Mouse (Mus musculus) layer of hippocampus, postnatal 14 days (tissue): ENCODE data around the gene Prr13. TPM values are rescaled to one million over a fixed set of nuclear protein-coding genes. Genes with fewer than 3 reads are reported as not detected.

ENCODE experiments used
- DNase-seq, 2 experiments: peaks; one replicate each; pipeline ENCODE4 v3.0.0; 2021 to 2022; ENCODE audit warnings: low spot score in 2 of 2, mixed read lengths in 1 of 2
- long read RNA-seq, 2 experiments: library from polyadenylated mRNA; stranded (forward); transcript quantifications; one replicate each; pipeline ENCODE4 v2.0.0; 2021
- total RNA-seq, 2 experiments: library from RNA; stranded (reverse); gene quantifications; 2 replicates each; pipeline ENCODE4 v1.2.3; 2021

Gene Prr13
- 10 to 100 TPM; 23.1 to 25.0 TPM for total RNA-seq
- long read RNA-seq, experiment 1, transcript Prr13-204 (4 exons, 1,055 nt), result major isoform, 12 of 21 reads
- long read RNA-seq, experiment 1, partial matches to known transcripts, result 2 of 21 reads
- long read RNA-seq, experiment 1, other reads (novel, unspliced or antisense), result 1 of 21 reads
- long read RNA-seq, experiment 2, transcript Prr13-201 (5 exons, 1,224 nt), result minor isoform, 19 of 65 reads
- long read RNA-seq, experiment 2, transcript Prr13-204 (4 exons, 1,055 nt), result major isoform, 38 of 65 reads
- long read RNA-seq, experiment 2, partial matches to known transcripts, result 1 of 65 reads
- long read RNA-seq, experiment 2, other reads (novel, unspliced or antisense), result 1 of 65 reads

DNA sequence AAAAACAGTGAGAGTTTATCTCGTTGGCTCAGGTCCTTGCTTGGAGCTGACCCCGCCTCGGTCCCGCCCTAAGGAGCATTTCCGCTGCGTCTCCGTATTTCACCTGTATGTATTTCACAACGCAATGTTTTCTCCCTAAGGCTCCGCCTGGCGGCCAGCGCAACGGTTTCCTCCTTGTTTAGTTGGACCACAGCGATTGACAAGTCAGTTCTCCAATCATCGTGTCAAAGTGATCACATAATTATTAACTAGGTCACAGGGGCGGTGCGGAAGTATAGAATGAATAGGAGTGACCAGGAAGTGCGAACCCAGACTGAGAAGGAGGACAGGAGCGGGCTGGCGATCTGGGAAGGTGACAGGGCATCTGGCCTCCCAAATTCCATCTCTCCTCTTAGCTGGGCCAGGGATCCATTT lies at the start of gene Prr13:
Gene Prr13 (plus strand): TSS at position 125 of the 414 bp plus-strand sequence.
- DNase-seq, result peak; percentile 73 to 88

DNA sequence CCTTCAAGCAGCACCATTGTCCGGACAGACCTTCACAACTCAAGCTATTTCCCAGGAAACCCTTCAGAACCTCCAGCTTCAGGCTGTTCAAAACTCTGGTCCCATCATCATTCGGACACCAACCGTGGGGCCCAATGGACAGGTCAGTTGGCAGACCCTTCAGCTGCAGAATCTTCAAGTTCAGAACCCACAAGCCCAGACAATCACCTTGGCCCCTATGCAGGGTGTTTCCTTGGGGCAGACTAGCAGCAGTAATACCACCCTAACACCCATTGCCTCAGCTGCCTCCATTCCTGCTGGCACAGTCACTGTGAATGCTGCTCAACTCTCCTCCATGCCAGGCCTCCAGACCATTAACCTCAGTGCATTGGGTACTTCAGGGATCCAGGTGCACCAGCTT lies 49.5 kb upstream of the Prr13 start:
- no peak for DNase-seq

DNA sequence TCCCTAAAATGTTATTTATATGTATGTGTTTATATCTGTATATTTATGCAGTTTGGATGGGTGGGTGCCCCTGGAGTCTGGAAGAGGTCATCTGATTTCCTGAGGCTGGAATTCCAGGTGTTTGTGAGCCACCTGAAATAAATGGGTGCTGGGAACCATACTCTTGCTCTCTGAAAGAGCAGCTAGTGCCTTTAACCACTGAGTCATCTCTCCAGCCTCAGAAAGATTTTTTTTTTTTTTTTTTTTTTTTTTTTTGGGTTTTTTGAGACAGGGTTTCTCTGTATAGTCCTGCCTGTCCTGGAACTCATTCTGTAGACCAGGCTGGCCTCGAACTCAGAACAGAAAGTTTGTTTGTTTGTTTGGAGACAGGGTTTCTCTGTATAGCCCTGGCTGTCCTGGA lies 47.8 kb upstream of the Prr13 start:
- DNase-seq, result no peak

- no peak for DNase-seq
Measured at GRCm38 (mm10) chr15:102413687-102414086, 45.1 kb upstream of the Prr13 start.

- DNase-seq, result no peak
Measured at GRCm38 (mm10) chr15:102417524-102417923, 41.3 kb upstream of the Prr13 start.

DNA sequence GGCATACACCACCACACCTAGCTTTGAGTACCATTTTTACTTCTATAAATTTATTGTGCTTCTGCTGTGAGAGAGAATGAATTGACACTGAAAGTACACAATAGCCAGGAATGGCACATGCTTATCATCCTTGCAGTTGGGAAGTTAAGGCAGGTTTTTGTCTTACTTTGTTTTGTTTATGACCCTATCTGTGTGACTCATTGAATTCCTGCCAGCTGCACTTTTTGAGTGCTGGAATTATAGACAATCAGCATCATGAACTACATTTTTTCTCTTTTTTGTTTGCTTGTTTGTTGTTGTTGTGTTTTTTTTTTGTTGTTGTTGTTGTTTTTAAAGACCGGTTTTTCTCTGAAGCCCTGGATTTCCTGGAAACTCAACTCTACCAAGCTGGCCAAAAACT lies 37.8 kb upstream of the Prr13 start:
- DNase-seq, result no peak

DNA sequence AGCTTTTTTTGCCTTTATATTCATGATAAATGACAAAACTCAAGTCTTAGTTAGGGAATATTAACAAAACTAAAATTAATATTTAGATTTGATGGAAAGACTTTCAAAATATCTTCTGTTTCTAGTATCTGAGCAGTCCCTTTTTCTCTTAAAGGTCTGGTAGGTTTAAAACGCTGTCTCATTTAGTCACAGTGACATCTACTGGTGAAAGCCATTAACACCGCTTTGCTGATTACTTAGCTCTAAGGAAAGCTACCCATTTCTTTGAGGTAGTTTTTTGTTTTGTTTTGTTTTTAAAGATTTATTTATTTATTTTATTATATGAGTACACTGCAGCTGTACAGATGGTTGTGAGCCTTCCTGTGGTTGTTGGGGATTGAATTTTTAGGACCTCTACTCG lies 37.4 kb upstream of the Prr13 start:
- DNase-seq, result peak in 1 of 2 experiments; percentile 62

- no peak for DNase-seq
Measured at GRCm38 (mm10) chr15:102423602-102424240, 35.1 kb upstream of the Prr13 start.

GRCm38 (mm10) chr15:102424657-102425056 lies 34.2 kb upstream of the Prr13 start:
- no peak for DNase-seq

DNA sequence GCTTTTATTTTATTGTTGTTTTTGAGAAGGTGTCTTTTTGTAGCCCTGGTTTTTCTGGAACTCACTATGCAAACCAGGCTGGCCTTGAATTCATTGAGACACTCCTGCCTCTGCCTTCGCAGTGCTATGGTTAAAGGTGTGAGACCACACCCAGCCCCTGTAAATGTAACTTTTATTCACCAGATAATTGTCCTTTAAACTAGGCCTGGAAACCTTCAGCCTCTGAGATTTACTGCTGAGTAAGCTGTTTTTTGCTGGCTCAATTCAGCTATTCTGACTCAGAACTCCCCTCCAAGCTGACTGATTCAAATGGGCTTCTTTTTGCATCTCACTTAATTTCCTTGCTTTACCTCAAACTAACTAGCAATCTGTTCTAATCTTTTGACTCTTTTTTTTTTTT lies 31.9 kb upstream of the Prr13 start:
- no peak for DNase-seq

- no peak for DNase-seq
Measured at GRCm38 (mm10) chr15:102432046-102432445, 26.8 kb upstream of the Prr13 start.

- no peak for DNase-seq
Measured at GRCm38 (mm10) chr15:102433173-102433572, 25.7 kb upstream of the Prr13 start.

DNA sequence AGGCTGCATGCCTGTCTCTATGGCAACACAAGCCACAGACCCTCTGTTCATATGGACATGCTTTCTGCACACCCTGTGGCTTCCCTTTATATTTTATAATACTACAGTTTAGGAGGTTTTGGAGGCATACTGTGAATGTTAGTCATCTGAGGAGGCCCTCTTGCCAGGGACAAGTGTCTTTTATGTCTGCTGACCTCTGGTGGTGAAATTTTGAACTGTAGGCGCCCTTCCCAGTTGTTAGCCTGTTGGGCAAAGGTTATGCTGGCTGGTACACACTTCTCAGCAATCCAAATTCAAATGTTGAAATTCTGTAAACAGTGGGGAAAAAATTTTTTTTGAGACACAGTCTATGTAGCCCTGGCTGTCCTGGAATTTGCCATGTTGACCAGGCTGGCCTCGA lies 16.3 kb upstream of the Prr13 start:
- DNase-seq, result peak; percentile 79 to 85

- DNase-seq, result no peak
Measured at GRCm38 (mm10) chr15:102445146-102445545, 13.7 kb upstream of the Prr13 start, which contains the start of gene Amhr2. Amhr2 (plus strand) TSS chr15:102445367.

DNA sequence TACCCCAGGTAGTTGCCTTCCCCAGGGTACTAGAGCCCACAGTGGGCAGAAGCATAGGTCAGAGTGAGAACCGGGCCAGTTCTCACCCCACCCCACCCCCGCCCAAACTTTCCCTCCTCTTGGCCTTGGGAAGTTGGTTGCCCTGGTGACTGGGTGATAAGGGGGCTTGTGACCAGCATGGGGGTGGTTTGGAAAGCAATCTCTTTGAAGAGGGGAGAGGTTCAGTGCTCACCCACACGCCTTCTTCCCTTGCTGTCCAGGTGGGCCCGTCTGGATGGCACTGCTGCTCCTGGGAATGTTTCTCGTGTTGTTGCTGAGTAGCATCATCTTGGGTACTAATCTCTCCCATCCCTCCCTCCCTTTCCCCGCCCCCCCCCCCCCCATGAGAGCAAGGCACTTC lies 12.4 kb upstream of the Prr13 start:
- no peak for DNase-seq

DNA sequence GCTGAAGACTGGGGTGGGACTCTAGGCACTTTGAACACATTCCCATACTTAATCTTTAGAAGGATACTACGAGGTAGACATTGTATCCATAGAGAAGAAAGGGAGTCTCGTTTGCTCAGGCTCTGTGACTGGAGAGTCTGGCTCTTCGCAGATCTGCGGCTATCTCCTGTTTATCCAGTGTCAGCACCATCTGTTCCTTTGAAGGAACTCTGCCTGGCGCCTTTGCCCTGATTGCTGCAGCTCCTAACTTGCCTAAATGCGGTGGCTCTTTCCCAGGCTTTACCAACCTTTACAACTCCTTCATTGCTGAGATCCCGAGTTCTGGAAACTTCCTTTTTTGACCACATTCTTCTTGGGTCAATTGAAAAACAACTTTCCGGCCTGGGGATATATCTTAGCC lies 9.5 kb upstream of the Prr13 start:
- no peak for DNase-seq

DNA sequence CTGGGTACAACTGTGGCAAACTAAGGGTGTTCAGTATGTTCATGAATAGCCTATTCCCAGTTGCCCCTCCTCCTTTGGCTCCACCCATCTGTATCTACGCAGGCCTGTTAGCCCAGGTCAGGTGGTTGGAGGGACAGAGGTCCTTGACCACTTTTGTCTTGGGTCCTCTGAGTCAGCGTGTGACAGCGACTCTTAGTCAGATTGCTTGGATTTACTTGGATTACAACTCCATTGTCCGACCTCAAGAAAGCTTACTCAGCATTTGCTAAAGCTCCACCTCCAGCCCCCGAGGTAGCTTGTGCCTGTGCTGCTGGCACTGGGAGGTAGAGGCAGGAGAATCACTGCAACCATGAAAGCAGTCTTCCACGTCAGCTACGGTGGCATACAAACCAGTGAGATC lies 7.9 kb upstream of the Prr13 start:
- DNase-seq, result no peak

DNA sequence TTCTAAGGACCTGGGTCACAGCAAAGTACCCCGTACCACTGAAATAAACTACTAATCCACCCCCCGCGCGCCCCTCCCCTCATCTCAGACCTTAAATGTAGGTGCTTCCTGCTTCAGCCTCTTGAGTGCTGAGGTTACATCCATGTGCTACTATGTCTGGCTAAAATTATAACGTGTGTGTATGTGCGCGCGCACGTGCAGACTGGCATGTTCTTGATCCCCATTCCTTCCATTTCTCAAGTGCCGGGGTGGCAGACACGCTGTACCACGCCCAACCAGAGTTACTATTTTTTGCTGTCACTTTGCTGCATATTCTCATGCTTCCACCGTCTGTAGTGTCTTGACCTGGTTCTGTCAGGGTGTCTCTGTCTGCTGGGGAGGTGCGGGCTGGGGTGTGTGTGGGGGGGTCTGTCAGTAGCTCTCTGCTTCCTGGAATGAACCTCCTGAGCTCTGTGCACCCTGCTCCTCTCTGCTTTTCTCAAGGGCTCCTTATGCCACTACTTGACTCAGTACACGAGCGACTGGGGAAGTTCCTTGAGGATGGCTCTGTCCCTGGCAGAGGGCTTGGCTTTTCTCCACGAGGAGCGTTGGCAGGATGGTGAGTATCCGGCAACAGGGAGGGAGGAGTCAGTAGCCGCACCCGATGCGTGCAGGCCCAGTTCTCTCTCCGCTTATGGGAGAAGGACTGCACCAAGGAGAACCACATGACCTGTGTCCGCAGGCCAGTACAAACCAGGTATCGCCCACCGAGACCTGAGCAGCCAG lies 7.0 kb upstream of the Prr13 start:
- no peak for DNase-seq

DNA sequence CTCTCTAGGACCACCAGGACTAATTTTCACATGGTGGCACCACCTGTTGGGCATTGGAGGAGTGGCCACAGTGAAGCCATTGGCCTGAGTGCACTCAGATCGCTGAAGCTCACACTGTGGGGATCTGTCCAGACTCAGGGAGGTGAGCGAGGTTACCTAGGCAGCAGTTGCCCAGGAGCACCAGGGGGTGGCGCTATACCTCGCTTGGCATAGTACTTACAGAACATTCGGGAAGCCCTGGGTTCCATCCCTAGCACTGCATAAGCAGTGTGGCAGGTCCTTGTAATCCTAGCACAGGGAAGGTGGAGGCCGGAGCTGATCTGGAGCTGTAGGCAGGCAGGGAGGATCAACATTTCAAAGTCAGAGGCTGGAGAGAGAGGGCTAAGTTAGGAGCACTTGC lies 2.8 kb upstream of the Prr13 start:
- no peak for DNase-seq

DNA sequence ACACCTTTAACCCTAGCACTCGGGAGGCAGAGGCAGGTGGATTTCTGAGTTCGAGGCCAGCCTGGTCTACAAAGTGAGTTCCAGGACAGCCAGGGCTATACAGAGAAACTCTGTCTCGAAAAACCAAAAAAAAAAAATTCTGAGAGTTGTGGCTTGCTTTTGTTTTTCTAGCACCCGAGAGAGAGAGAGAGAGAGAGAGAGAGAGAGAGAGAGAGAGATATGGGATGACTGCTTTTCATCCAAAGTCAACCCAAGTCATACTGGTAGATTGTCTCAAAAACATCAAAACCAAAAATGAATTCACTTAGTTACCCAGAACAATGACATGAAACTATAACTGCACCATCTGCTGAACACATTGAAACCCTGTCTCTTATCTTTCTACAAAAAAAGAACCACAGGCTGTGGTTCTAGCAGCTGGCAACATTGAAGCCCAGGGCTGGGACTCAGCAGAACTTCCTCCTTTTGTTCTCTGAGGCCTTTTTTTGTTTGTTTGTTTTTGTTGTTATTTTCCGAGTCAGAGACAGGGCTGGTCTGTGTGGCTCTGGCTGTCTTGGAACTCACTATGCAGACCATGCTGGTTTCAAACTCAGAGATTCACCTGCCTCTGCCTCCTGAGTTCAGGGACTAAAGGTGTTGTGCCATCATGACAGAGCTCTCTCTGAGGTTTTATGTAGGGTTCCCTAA lies 635 bp upstream of the Prr13 start:
- DNase-seq, result no peak

DNA sequence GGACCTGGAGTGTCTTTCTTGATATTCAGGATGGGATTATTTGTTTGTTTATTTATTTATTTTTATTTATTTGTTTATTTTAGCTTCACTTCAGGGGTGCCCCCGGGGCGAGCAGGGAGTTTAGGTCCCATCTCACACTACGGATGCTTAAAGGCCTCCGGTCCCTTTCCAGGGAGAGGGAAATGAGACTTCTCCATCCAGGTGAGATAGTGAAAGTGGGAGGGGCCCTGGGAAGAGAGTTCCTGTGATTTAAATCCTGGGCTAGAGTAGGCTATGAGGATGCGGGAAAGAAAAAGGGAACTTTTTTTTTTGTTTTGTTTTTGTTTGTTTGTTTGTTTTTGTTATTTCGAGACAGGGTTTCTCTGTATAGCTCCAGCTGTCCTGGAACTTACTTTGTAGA lies 553 bp downstream of the Prr13 start:
- no peak for DNase-seq

- no peak for DNase-seq
Measured at GRCm38 (mm10) chr15:102459847-102460246, 1.0 kb downstream of the Prr13 start.
